Mouse (Mus musculus) left cerebral cortex, postnatal 36 days (tissue): ENCODE measurements around the gene Aanat. TPM values are rescaled to one million over a fixed set of nuclear protein-coding genes. Genes with fewer than 3 reads are reported as not detected.
A peak's percentile ranks its signal among the peaks of the same experiment; 100 is the strongest.

Source experiments
- DNase-seq, 2 experiments: peaks; one replicate each; pipeline ENCODE4 v3.0.0; 2021 to 2022; ENCODE audit warnings: low spot score in 2 of 2, mixed read lengths in 1 of 2
- intact Hi-C: fragments of 180-260 bp; cut with DNase I; formaldehyde crosslinking; loops from one replicate; pipeline ENCODE4 v1.15.1; 2025
- total RNA-seq, 2 experiments: library from RNA; stranded (reverse); gene quantifications; 2 replicates each; pipeline ENCODE4 v1.2.3; 2021

Gene Aanat
- total RNA-seq = under 1 TPM; 0.62 to 0.97 TPM

- intact Hi-C loops = no loop called here
- DNase-seq = no peak
Observed at GRCm38 (mm10) chr11:116586310-116586709, at the start of gene Aanat. Gene Aanat, plus strand, starts transcription at chr11:116586432.

- intact Hi-C loops = no loop called here
Observed at GRCm38 (mm10) chr11:116536685-116537084, 49.5 kb upstream of the Aanat start.

DNA sequence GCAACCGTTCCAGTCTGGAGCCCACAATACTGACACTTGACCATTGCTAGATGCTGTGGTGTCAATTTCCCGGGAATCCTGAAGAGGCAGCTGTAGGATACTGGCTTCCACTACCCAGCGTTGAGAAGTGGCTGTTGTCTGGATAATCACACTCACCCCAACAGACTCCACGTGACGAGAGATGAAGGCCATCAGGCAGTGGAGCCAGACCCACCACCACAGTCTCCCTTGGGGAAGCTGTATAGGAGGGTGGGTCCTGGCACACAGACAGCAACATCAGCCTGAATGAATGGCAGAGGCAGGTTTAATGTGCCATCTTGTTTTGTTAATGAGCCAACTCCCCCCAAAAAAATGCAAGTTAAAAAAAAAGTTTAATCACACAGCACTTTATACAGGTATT, 48.8 kb upstream of the Aanat start:
- intact Hi-C loops = no loop called here

More at GRCm38 (mm10) chr11:116536685-116537084, 49.5 kb upstream of the Aanat start:
- no peak for DNase-seq

DNA sequence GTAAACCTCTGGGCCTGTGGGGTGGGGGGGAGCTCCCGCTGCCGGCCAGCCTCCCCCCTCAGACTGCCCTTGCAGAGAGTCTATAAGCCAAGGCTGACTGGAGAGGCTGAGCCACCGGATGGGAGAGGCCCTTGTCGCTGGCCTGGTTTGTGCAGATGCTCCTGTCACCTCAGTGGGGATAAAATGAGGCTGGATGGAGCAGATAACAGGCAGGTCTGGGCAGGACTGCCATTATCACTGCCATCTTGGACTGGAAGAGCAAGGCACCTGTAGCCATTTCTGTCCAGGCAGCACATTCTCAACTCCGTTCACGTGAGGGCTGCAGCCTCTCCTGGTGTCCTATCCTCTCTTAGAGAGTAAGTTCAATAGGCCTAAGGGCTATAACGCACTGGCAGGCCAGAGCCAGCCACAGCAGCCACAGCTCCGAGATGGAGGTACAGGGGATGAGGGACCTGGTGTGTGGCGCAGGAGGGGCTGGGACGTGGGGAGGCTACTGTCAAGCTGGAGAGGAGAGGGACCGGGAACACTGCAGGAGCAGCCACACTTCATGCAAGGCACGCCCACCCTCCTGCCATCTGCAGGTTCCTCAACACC, 48.0 kb upstream of the Aanat start:
- intact Hi-C loops = no loop called here
- no peak for DNase-seq

More for the DNA sequence above, 48.8 kb upstream of the Aanat start:
- DNase-seq = no peak

- no peak for DNase-seq
- intact Hi-C loops = no loop called here
Observed at GRCm38 (mm10) chr11:116541183-116541582, 45.0 kb upstream of the Aanat start.

DNA sequence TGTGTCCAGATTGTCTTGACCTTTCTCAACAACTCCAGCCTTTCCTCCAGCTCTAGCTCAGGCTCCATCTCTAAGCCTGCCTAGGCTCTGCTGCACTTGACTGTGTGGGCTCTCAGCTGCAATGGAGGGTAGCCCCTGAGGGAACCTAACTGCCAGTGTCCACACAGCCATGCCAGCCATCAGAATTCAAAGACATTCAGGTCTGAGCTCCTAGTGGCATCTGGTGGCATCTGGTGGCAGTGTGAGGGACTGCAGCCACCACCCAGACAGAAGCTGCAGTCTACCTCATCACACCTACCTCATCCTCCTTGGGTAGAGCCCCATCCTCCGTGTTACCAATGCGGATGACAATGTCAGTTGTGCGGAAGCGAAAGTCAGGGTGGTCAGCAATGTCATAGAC, 43.1 kb upstream of the Aanat start:
- DNase-seq = peak in 1 of 2 experiments; percentile 43
- intact Hi-C loops = no loop called here

DNA sequence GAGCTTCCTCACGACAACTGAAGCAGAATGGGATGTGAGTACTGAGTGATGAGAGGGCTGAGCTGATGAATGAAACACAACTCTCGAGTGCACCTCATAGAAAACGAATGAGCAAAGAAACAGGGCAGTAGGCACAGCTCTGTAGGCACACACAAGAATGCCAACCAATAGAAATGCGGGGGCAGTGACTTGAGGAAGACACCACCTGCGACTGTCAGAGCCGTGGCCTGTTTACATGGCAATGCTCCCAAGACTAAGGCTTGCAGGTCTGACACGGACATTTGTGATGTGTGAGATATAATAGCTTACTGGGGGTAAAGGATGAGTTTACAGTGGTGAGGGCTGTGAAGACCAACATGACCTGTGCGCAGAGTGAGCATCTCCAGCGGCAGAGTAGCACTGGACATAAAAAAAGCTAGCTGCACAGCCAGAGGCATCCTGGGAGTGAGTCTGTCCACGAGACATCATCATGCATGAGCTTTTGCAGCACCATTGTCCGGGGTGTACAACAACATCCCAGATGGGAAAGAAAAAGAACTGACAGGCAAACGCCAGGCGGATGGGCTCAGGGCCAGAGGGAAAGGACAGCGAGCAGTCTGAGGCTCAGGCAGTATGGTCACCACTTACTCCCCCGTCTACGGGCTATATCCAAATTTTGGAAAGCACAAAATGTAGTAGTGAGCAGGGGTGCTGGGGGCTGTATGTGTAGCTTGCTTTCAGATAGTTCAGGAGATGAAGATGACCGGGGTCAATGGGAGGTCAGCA, 38.8 kb upstream of the Aanat start:
- intact Hi-C loops = no loop called here
- no peak for DNase-seq

DNA sequence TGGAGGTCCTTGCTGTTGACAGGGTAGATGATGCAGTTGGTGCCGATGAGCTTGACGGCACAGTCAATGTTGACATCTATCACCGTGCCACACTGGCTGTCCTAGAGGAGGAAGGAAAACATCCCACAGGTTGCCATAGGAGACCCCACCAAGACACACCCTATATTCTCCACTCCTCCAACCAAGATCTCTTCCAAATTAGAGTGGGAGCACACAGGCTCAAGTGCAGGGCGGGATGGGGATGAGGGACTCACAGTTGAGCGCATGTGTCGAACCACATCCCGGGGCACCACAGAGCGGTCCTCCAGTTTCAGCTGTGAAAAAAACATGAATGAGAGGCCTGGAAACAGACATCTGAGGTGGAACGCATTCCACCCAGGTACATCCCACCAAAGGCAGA, 37.5 kb upstream of the Aanat start:
- no peak for DNase-seq
- intact Hi-C loops = no loop called here

- no peak for DNase-seq
- intact Hi-C loops = no loop called here
Observed at GRCm38 (mm10) chr11:116549273-116550038, 36.8 kb upstream of the Aanat start.

- no peak for DNase-seq
- intact Hi-C loops = no loop called here
Observed at GRCm38 (mm10) chr11:116550748-116551147, 35.5 kb upstream of the Aanat start.

GRCm38 (mm10) chr11:116552194-116552593, 34.0 kb upstream of the Aanat start:
- intact Hi-C loops = no loop called here
- DNase-seq = peak in 1 of 2 experiments; percentile 27

DNA sequence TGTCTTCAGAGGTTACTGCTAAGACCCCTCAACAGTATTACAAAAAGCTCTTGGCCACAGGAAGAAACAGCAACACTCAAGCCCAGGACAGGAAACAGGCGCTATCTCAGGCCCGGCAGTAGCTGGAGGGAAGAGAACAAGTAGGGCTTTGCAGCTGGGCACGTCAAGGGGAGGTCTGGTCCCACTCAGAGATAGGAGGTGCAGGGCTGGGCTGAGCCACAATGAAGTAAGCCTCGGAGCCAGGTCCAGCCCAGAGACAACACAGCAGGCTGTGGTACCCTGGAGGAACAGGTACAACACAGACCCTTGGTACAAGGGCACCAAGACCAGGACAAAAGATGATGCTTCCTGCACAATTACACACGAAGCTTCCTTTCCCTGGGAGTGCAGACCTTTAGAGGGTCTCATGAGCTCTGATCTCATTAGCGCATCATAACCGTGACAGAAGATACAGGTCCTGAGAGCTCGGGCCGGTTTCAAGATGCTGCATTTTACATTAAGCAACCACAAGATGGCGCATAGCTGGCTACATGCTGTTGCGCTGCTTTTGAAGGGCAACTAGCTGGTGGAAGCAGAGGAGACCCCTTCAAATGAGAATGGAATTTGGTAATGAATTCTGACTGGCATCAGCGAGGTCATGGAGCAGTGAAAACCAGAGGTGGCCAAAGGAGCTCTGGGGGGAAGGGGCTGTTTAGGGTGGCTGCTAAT, 31.9 kb upstream of the Aanat start:
- DNase-seq = no peak
- intact Hi-C loops = loop anchor here (2.0 kb wide), 1 partner anchor 74 kb away; no protein-coding TSS in a partner anchor

GRCm38 (mm10) chr11:116555572-116555971, 30.7 kb upstream of the Aanat start:
- intact Hi-C loops = loop anchor here (2.0 kb wide), 1 partner anchor 73 kb away; no protein-coding TSS in a partner anchor
- no peak for DNase-seq

DNA sequence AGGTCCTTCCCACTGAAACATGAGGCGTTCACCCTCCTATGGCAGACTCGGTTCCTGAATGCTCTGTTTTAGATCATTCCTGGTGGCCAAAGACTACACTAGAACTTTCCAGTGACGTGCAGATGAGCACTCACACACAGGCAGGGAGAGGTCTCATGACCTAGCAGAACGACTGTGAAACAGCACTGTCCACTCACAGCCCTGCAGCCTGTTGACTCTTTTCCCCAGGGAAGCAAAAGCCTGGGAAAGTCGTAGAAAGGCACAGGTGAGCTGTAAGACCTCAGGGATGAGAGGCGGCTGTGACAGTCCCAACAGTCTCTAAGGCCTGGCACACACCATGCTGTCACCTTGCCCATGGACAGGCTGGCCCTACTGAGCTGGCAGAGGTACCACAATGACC, 29.9 kb upstream of the Aanat start:
- intact Hi-C loops = no loop called here
- no peak for DNase-seq

GRCm38 (mm10) chr11:116565283-116566041, 20.8 kb upstream of the Aanat start:
- intact Hi-C loops = no loop called here
- no peak for DNase-seq

DNA sequence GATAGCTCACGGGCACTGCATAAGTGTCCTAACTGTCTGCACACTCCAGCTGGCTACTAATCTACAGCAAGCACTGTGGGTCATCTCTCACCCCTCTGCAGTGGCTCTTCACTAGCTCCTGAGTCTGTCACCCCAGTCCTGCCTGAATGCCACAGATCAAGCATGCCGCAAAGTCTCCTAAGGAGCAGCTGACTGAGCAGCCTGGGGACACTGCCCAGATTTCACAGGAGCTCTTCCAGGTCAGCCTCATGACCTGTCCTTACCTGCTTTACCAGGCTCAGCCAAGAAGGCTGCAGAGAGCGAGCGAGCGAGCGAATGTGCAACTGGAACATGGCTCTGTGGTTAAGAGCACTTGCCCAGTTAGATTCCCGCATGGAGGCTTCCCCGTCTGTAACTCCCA, 18.7 kb upstream of the Aanat start:
- DNase-seq = no peak
- intact Hi-C loops = no loop called here

GRCm38 (mm10) chr11:116570821-116571220, 15.4 kb upstream of the Aanat start:
- intact Hi-C loops = no loop called here
- no peak for DNase-seq

DNA sequence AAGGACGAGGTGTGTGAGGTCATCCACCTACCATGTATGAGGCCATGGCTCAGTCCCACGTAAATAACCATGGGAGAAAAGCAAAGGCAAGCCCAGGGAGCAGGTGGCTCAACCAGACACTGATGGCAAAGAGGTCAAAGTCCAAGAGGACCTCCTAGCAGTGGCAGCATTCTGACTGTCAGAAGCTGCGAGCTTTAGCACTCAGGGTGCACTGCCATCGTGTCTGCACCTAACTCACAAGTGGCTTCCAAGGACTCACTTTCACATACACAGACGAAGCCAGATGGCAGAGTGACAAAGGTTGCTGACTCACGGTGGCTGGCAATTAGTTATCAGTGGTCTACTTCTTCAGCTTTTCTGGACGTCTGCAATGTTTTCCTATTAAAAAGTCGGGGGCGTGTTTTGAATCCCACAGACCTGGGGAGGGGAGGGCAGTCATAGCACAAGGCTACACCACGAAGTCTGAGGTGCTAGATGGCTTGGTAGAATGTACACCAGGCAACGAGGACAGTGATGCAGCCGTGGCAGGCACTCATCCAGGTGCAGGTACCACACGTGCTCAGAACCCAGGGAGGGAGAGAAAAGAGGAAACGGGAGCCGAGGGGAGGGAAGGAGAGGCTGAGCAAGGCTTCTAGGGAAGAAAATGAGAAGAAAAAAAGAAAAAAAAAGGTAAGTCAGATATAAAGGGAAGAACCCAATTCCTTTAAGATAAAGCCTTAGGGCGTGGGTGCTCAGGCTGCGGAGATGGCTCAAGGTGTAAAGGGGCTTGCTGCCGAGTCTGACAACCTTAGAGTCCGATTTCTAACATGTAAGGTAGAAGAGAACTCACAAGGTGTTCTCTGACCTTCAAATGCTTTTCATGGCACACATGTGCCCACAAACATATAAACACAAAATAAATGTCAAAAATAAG, 14.2 kb upstream of the Aanat start:
- DNase-seq = no peak
- intact Hi-C loops = no loop called here
